Mouse (Mus musculus) 416B (cell line): ENCODE measurements around the gene Rabepk.
"Not testable (repeated sequence)": the region's sequence is repeated elsewhere in the genome, so short reads cannot be mapped to it uniquely, and the experiment has no call there.

Source experiments
- DNase-seq: peaks from one replicate; pipeline ENCODE4 v3.0.0; 2011; ENCODE audit warnings: low read depth

The Rabepk gene

GRCm38 (mm10) chr2:34804172-34804571 lies 4.5 kb upstream of the Rabepk start:
- DNase-seq = no peak

GRCm38 (mm10) chr2:34803746-34804145 lies 4.0 kb upstream of the Rabepk start:
- DNase-seq = no peak

- DNase-seq = peak; percentile 66
These were observed 3.0 kb upstream of the Rabepk start for GRCm38 (mm10) chr2:34802565-34803245.

- DNase-seq = peak; percentile 100
These were observed 2.1 kb upstream of the Rabepk start for GRCm38 (mm10) chr2:34801516-34802482.

- DNase-seq = no peak
These were observed 659 bp upstream of the Rabepk start for GRCm38 (mm10) chr2:34800371-34800770.

- DNase-seq = no peak
These were observed 4.3 kb downstream of the Rabepk start for GRCm38 (mm10) chr2:34795426-34795825.

- no peak for DNase-seq
These were observed 5.2 kb downstream of the Rabepk start for GRCm38 (mm10) chr2:34794511-34794910.

- not testable (repeated sequence) for DNase-seq
These were observed 7.2 kb downstream of the Rabepk start for GRCm38 (mm10) chr2:34792543-34792942.

- no peak for DNase-seq
These were observed 9.4 kb downstream of the Rabepk start for GRCm38 (mm10) chr2:34790282-34790681.

- peak; percentile 64 for DNase-seq
These were observed 15.6 kb downstream of the Rabepk start for GRCm38 (mm10) chr2:34784085-34784484.

- no peak for DNase-seq
These were observed 16.4 kb downstream of the Rabepk start for GRCm38 (mm10) chr2:34783064-34784020.

GRCm38 (mm10) chr2:34777237-34777868 lies 22.4 kb downstream of the Rabepk start:
- DNase-seq = no peak

- DNase-seq = no peak
These were observed 25.2 kb downstream of the Rabepk start for GRCm38 (mm10) chr2:34774493-34774892.

- no peak for DNase-seq
These were observed 26.0 kb downstream of the Rabepk start for GRCm38 (mm10) chr2:34773673-34774072.

GRCm38 (mm10) chr2:34772252-34773235 lies 27.2 kb downstream of the Rabepk start:
- DNase-seq = peak; percentile 69

GRCm38 (mm10) chr2:34771368-34772226 lies 28.1 kb downstream of the Rabepk start, which contains the start of gene Hspa5:
TSS of gene Hspa5 (plus strand) at chr2:34771970.
- peak; percentile 100 for DNase-seq

- no peak for DNase-seq
These were observed 28.8 kb downstream of the Rabepk start for GRCm38 (mm10) chr2:34770951-34771350.

GRCm38 (mm10) chr2:34770049-34770448 lies 29.7 kb downstream of the Rabepk start:
- peak; percentile 60 for DNase-seq

GRCm38 (mm10) chr2:34764801-34765200 lies 34.9 kb downstream of the Rabepk start:
- no peak for DNase-seq
